Mouse (Mus musculus) G1E (cell line): Measurements from ENCODE around the gene Rabepk.

Experiments used
- CTCF ChIP-seq: IDR thresholded peaks from 2 replicates; pipeline ENCODE4 v1.5.1; 2012; ENCODE audit warnings: low read depth, low read length, inconsistent platforms, mixed read lengths
- GATA1 ChIP-seq: IDR thresholded peaks from 2 replicates; pipeline ENCODE4 v1.6.1; 2012; ENCODE audit warnings: borderline replicate concordance, low read length, inconsistent platforms, mixed read lengths
- GATA2 ChIP-seq: IDR thresholded peaks from 2 replicates; pipeline ENCODE4 v1.6.1; 2012; ENCODE audit warnings: low read depth, low read length, inconsistent platforms, borderline replicate concordance
- POLR2AphosphoS5 ChIP-seq: IDR thresholded peaks from 2 replicates; pipeline ENCODE4 v1.6.1; 2012; ENCODE audit warnings: low read depth, low read length, inconsistent platforms; ENCODE audit not compliant: insufficient replicate concordance
- TAL1 ChIP-seq: conservative IDR thresholded peaks from 2 replicates; pipeline ENCODE4 v1.6.1; 2012; ENCODE audit warnings: low read depth, low read length, inconsistent platforms, mixed read lengths

DNA sequence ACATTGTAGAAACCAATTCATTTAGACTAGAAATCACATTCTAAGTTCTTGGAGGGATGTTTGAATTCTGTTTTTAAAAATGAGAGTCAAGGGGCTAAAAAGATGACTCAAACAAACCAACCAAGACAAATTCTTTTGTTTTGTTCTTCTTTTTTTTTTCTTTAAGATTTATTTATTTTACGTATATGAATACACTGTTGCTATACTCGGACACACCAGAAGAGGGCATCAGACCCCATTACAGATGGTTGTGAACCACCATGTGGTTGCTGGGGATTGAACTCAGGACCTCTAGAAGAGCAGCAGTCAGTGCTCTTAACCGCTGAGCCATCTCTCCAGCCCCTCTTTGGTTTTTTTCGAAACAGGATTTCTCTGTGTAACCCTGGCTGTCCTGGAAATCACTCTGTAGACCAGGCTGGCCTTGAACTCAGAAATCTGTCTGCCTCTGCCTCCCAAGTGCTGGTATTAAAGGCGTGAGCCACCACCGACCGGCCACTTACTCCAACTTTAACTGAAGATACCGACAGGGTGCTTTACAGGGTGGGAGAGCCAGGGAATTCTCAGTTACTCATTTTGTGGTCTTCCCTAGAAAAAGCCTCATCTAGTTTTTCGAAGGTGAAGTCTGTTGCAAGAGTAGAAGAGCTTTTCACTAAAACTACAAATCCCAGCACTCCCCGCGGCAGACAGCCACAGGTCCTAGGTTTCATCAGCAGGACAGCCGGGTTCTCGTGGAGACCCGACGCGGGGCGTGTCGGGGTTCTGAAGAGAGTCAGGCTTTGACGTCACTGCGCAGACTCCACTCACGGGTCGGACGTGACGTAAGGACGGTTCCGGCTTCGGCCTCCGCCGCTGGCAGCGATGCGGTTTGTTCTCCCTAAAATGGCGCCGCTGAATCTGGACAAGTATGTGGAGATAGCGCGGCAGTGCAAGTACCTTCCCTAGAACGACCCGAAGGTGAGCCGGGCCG is 2.1 kb upstream of the Rabepk start:
- TF ChIP-seq CTCF (no peak), GATA1 (no peak), GATA2 (no peak), TAL1 (no peak), POLR2AphosphoS5 (no peak)
